Comparison of ENCODE assay signal across 16 mouse cellular contexts in genomic region chr1:129208806-129209205, GRCm38 (mm10).
DNase-seq lines count a peak whose midpoint lies in the region; ATAC-seq and TF ChIP-seq lines count a peak whose summit lies in the region.
"Had no signal": no experiment of that assay in that cellular context is flagged by ENCODE, and none has a peak within 500 bp of the region (broad histone marks: within the 10 kb centered on the region; RNA-seq: fewer than 3 reads in every experiment).

No protein-coding gene starts in this region.

- no peaks in the 10 kb centered on the region for H3K27me3 ChIP-seq in midbrain, embryonic 10.5 days (ENCODE audit: low read depth, poor library complexity, severe bottlenecking)
- no peaks in the 10 kb centered on the region for H3K27me3 ChIP-seq in midbrain, postnatal 0 days (ENCODE audit: insufficient read depth, low read length)
- peaks cover 22% of the 10 kb centered on the region for H3K27me3 ChIP-seq in hindbrain, embryonic 10.5 days (ENCODE audit: insufficient read depth, poor library complexity, severe bottlenecking)
- H3K27me3 ChIP-seq in midbrain, embryonic 12.5 days = no peaks in the 10 kb centered on the region
- H3K27me3 ChIP-seq: limb, embryonic 13.5 days; liver, embryonic 15.5 days had no signal

- no peaks in the 10 kb centered on the region for H3K9me3 ChIP-seq in midbrain, embryonic 10.5 days (replicated peaks)
- H3K9me3 ChIP-seq in midbrain, postnatal 0 days (ENCODE audit: low read length) = no peaks in the 10 kb centered on the region; the same call in 1 of the 2 replicates
- H3K9me3 ChIP-seq in hindbrain, embryonic 10.5 days = no peaks in the 10 kb centered on the region
- H3K9me3 ChIP-seq in midbrain, embryonic 12.5 days = no peaks in the 10 kb centered on the region
- H3K9me3 ChIP-seq: limb, embryonic 13.5 days; liver, embryonic 15.5 days had no signal

- no peak overlapping the region for H3K4me3 ChIP-seq in midbrain, embryonic 10.5 days
- H3K4me3 ChIP-seq in midbrain, postnatal 0 days (ENCODE audit: low read depth, low read length) = no peak overlapping the region
- H3K4me3 ChIP-seq in hindbrain, embryonic 10.5 days = no peak overlapping the region
- no peak overlapping the region for H3K4me3 ChIP-seq in midbrain, embryonic 12.5 days
- H3K4me3 ChIP-seq: limb, embryonic 13.5 days; liver, embryonic 15.5 days had no signal

- no peak overlapping the region for H3K4me2 ChIP-seq in midbrain, postnatal 0 days (ENCODE audit: low read depth, low read length, poor library complexity, severe bottlenecking)
- no peak overlapping the region for H3K4me2 ChIP-seq in midbrain, embryonic 12.5 days (replicated peaks)
- H3K4me2 ChIP-seq: heart, embryonic 11.5 days; limb, embryonic 13.5 days; liver, embryonic 15.5 days had no signal

- peaks cover 17% of the 10 kb centered on the region for H3K4me1 ChIP-seq in midbrain, embryonic 10.5 days
- H3K4me1 ChIP-seq in midbrain, postnatal 0 days (ENCODE audit: insufficient read depth, low read length) = peaks cover 4% of the 10 kb centered on the region; the same call in 1 of the 2 replicates
- peaks cover 19% of the 10 kb centered on the region for H3K4me1 ChIP-seq in hindbrain, embryonic 10.5 days (replicated peaks)
- H3K4me1 ChIP-seq in midbrain, embryonic 12.5 days = peaks cover 18% of the 10 kb centered on the region
- H3K4me1 ChIP-seq: limb, embryonic 13.5 days; liver, embryonic 15.5 days had no signal

- 63% methylated on average over 1 of the region's 1 CpGs for WGBS in midbrain, embryonic 10.5 days
- 47% methylated on average over 1 of the region's 1 CpGs for WGBS in midbrain, postnatal 0 days
- 21% methylated on average over 1 of the region's 1 CpGs for WGBS in hindbrain, embryonic 10.5 days
- WGBS in midbrain, embryonic 12.5 days = 33% methylated on average over 1 of the region's 1 CpGs

- no peak overlapping the region for H3K9ac ChIP-seq in midbrain, postnatal 0 days (replicated peaks; ENCODE audit: low read length, poor library complexity, severe bottlenecking)
- no peak overlapping the region for H3K9ac ChIP-seq in midbrain, embryonic 12.5 days (replicated peaks)
- H3K9ac ChIP-seq: limb, embryonic 13.5 days; liver, embryonic 15.5 days had no signal

- no peak for TF ChIP-seq CTCF in midbrain, postnatal 0 days (IDR thresholded peaks at IDR 0.05)

- DNase-seq in midbrain, embryonic 10.5 days (ENCODE audit: low spot score) = no peak
- DNase-seq in midbrain, postnatal 0 days (ENCODE audit: low spot score) = no peak
- no peak for DNase-seq in hindbrain, embryonic 10.5 days (ENCODE audit: low spot score)
- no peak for DNase-seq in retina, postnatal 1 day
- no peak for DNase-seq in adrenal gland, adult 8-10 months
- no peak for DNase-seq in adipocyte (ENCODE audit: low spot score)
- DNase-seq in embryo, embryonic 10 days (ENCODE audit: low spot score) = no peak
- DNase-seq: heart, postnatal 36 days; kidney, postnatal 36 days; lung, postnatal 10 days; thymus, postnatal 36 days had no signal

- no peak for ATAC-seq in midbrain, postnatal 0 days (ENCODE audit: low FRiP score)
- ATAC-seq in midbrain, embryonic 12.5 days (ENCODE audit: low FRiP score, low read depth) = peak; percentile 45
- ATAC-seq: intestine, postnatal 0 days had no signal

- H3K36me3 ChIP-seq in midbrain, embryonic 10.5 days = no peaks in the 10 kb centered on the region
- no peaks in the 10 kb centered on the region for H3K36me3 ChIP-seq in midbrain, postnatal 0 days (ENCODE audit: insufficient read depth, low read length)
- no peaks in the 10 kb centered on the region for H3K36me3 ChIP-seq in hindbrain, embryonic 10.5 days
- no peaks in the 10 kb centered on the region for H3K36me3 ChIP-seq in midbrain, embryonic 12.5 days
- H3K36me3 ChIP-seq: limb, embryonic 13.5 days; liver, embryonic 15.5 days had no signal

- H3K27ac ChIP-seq in midbrain, embryonic 10.5 days (replicated peaks) = peak overlapping the region; percentile 74
- H3K27ac ChIP-seq in midbrain, postnatal 0 days (ENCODE audit: low read depth, low read length) = no peak overlapping the region
- peak overlapping the region; percentile 74 for H3K27ac ChIP-seq in hindbrain, embryonic 10.5 days
- peak overlapping the region; percentile 87 for H3K27ac ChIP-seq in midbrain, embryonic 12.5 days (replicated peaks)
- H3K27ac ChIP-seq: limb, embryonic 13.5 days; liver, embryonic 15.5 days had no signal
